ENCODE assay signal across 28 mouse cellular contexts in genomic region chr4:155605132-155605531, GRCm38 (mm10). TPM values are rescaled to one million over a fixed set of nuclear protein-coding genes. Genes with fewer than 3 reads are reported as not detected.
"Had no signal": no experiment of that assay in that cellular context is flagged by ENCODE, and none has a peak within 500 bp of the region (broad histone marks: within the 10 kb centered on the region; RNA-seq: fewer than 3 reads in every experiment).

No protein-coding gene starts in this region.

- H3K27me3 ChIP-seq: liver, embryonic 13.5 days; midbrain, embryonic 12.5 days; neural tube, embryonic 13.5 days; neural tube, embryonic 15.5 days had no signal

- H3K9me3 ChIP-seq: liver, embryonic 13.5 days; midbrain, embryonic 10.5 days; midbrain, embryonic 12.5 days; neural tube, embryonic 13.5 days; neural tube, embryonic 15.5 days had no signal

- H3K4me3 ChIP-seq: liver, embryonic 13.5 days; midbrain, embryonic 10.5 days; midbrain, embryonic 12.5 days; myocyte; neural tube, embryonic 13.5 days; neural tube, embryonic 15.5 days had no signal

- H3K27ac ChIP-seq: liver, embryonic 13.5 days; midbrain, embryonic 10.5 days; midbrain, embryonic 12.5 days; neural tube, embryonic 13.5 days; neural tube, embryonic 15.5 days had no signal

- H3K4me2 ChIP-seq: liver, embryonic 13.5 days; lung, embryonic 14.5 days; midbrain, embryonic 12.5 days; neural tube, embryonic 13.5 days; neural tube, embryonic 15.5 days had no signal

- H3K9ac ChIP-seq: liver, embryonic 13.5 days; lung, embryonic 14.5 days; midbrain, embryonic 12.5 days; neural tube, embryonic 13.5 days; neural tube, embryonic 15.5 days had no signal

- DNase-seq: liver, embryonic 13.5 days; lung, adult 18-20 months; lung, embryonic 14.5 days; lung, postnatal 10 days; lung, postnatal 4 days; midbrain, embryonic 14.5 days; retina, postnatal 1 day; right cerebral cortex, adult 18-20 months; right cerebral cortex, postnatal 25 days; right cerebral cortex, postnatal 4 days; thymus, adult 18-20 months; thymus, postnatal 14 days; thymus, postnatal 4 days had no signal

- ATAC-seq: midbrain, embryonic 16.5 days had no signal

RNA-seq across cellular contexts. Expression of gene Gm10563, which starts 40.1 kb away (rescaled TPM):
- total RNA-seq: megakaryocyte, adult 5-6 weeks; megakaryocyte-erythroid progenitor cell, adult 5-6 weeks had no signal
- polyA plus RNA-seq: liver, embryonic 13.5 days; lung, embryonic 14.5 days; lung, embryonic 16.5 days; midbrain, embryonic 10.5 days; midbrain, embryonic 12.5 days; midbrain, embryonic 14.5 days; midbrain, embryonic 16.5 days; myocyte; neural tube, embryonic 11.5 days; neural tube, embryonic 13.5 days; neural tube, embryonic 15.5 days; spleen, adult 2 months; stomach, embryonic 14.5 days; stomach, embryonic 16.5 days; thymus, postnatal 0 days; urinary bladder, adult 2 months had no signal

RNA-seq across cellular contexts. Expression of gene Mmp23, which starts 48.1 kb away (rescaled TPM):
- total RNA-seq: megakaryocyte-erythroid progenitor cell, adult 5-6 weeks had no signal
